Mouse (Mus musculus) layer of hippocampus, adult 2 months (tissue): ENCODE measurements at regions not wholly inside any gene's neighbourhood (a gene's known extent, or its start where the extent isn't known, plus 50 kb on each side); places are given as distances from the start of the nearest gene placed in this dataset.
"Not testable (repeated sequence)": the region's sequence is repeated elsewhere in the genome, so short reads cannot be mapped to it uniquely, and the experiment has no call there.

Experiments
- DNase-seq, 2 experiments: peaks; one replicate each; pipeline ENCODE4 v3.0.0; 2022; ENCODE audit warnings: low spot score in 2 of 2
- H3K27ac ChIP-seq: fragments of 200-600 bp; 2 replicates; pipeline ENCODE4 v1.8.1; 2022
- H3K4me3 ChIP-seq: fragments of 200-600 bp; 2 replicates; pipeline ENCODE4 v1.8.1; 2022; ENCODE audit warnings: mild to moderate bottlenecking
- CTCF ChIP-seq: fragments of 200-600 bp; conservative IDR thresholded peaks from 2 replicates; pipeline ENCODE4 v1.8.1; 2022; ENCODE audit warnings: antibody characterized with exemption, mild to moderate bottlenecking, moderate library complexity

DNA sequence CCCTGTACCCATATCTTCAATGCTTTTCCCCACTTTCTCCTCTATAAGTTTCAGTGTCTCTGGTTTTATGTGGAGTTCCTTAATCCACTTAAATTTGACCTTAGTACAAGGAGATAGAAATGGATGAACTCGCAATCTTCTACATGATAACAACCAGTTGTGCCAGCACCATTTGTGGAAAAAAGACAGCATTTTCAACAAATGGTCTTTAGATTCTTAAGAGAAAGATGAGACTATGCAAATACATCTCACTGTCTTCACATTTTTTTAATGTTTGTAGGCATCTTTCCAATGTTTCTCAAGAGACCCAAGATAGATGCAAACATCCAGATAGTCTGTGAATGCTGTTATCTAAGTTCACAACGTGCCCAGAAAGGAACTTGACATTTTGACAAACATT lies 171.0 kb upstream of the Cdh7 start:
- not testable (repeated sequence) for H3K27ac ChIP-seq, H3K4me3 ChIP-seq, DNase-seq

DNA sequence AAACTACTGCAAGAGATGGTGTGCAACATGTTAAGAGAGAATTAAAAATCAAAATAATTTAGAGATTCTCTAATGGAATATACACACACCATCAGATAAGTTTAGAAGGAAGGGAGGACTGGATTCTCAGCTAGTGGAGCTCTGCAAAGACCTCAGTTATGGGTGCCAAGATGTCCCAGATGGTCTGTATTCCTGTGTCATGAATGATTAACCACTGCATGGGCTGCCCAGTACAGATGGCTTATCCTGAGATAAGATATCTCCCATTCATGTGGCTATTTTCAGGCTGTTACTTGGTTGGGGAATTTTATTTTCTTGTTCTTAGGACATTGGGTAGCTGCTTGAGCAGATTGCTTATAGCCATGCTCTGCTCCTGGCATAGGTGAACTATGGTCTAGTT lies 131.6 kb upstream of the Cdh7 start:
- Histone ChIP-seq H3K27ac (no peak overlapping the region), H3K4me3 (no peak overlapping the region)
- TF ChIP-seq CTCF: no peak
- no peak for DNase-seq

DNA sequence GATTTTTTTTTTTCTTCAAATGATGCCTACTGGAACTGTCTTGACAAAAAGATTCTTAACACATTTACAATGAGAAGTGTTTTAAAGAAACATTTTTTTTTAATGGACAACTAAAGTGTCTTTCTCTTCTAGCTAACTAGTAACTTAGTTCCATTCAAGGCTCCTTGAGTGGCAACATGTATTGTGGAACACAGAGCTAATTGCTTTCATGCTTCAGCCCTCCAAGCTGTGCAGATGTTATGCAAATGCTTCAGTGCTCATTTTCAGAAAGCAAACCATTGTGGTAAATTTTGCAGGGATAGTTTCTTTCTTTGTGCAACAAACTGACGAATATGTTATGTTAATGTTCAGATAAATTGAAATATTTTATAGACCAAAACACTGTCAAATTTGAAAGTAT lies 83.6 kb upstream of the Cdh7 start:
- H3K4me3 ChIP-seq: no peak overlapping the region
- H3K27ac ChIP-seq: no peak overlapping the region
- no peak for DNase-seq
- TF ChIP-seq CTCF: no peak

DNA sequence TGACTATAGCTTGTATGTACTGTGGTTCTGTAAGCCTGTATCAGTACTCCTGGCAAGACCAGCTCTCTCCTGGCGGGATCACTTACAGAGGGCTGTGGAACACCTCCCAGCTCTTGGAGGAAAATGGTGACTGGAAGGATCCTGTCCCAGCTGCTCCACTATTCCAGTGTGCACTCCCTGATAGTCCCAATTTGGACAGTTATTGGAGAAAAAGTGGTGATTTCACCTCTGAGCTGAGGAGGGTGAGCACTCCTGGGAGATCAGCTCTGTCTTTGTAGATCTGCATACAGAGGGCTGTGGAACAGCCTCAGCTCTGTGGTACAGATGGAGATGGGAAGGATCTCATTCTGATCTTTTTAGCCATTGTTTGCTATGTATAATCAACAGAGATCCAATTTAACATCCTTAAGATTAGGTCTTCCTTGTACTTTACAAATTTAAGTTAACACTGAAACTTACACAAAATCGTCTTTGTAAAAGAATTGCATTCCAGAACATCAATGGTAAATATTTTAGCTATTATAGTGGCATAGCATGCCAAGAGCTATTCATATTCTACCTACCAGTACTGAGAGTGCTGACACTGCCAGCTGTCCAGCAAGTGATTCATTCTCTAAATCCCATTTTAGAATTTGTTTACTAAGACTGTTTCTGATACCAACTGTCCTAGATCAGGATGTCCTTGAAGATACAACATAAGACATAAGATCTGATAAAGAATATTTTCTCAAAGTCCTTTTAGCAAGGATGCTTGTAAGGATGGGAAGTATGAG lies 52.6 kb upstream of the Cdh7 start:
- TF ChIP-seq CTCF: no peak
- Histone ChIP-seq H3K27ac (no peak overlapping the region), H3K4me3 (no peak overlapping the region)
- peak in 1 of 2 experiments; percentile 4 for DNase-seq
